Mouse (Mus musculus): ENCODE measurements around the gene Smurf1.

GRCm38 (mm10) chr5:144831840-144832469 is 133.7 kb downstream of the Smurf1 start:
- TF ChIP-seq CTCF (IDR thresholded peaks at IDR 0.05; ENCODE audit: low read depth) (no peak), EP300 (IDR thresholded peaks at IDR 0.05; ENCODE audit: low read depth) (no peak)
